Mouse (Mus musculus) liver, adult (tissue): ENCODE data around the gene Dync1li2.

Experiments
- GATA4 ChIP-seq: IDR thresholded peaks from 2 replicates; pipeline ENCODE4 v1.6.1; 2014; ENCODE audit warnings: mild to moderate bottlenecking, low read length; ENCODE audit not compliant: insufficient replicate concordance

Gene Dync1li2

GRCm38 (mm10) chr8:104376669-104377068 is 66.2 kb downstream of the Dync1li2 start:
- TF ChIP-seq GATA4 = no peak

GRCm38 (mm10) chr8:104375959-104376358 is 66.9 kb downstream of the Dync1li2 start:
- TF ChIP-seq GATA4 = no peak

GRCm38 (mm10) chr8:104374864-104375846 is 67.7 kb downstream of the Dync1li2 start:
- no peak for TF ChIP-seq GATA4

GRCm38 (mm10) chr8:104374269-104374668 is 68.6 kb downstream of the Dync1li2 start:
- TF ChIP-seq GATA4 = no peak

GRCm38 (mm10) chr8:104373779-104374178 is 69.1 kb downstream of the Dync1li2 start:
- no peak for TF ChIP-seq GATA4

- TF ChIP-seq GATA4 = no peak
Observed at GRCm38 (mm10) chr8:104371121-104371520, 71.7 kb downstream of the Dync1li2 start.

- no peak for TF ChIP-seq GATA4
Observed at GRCm38 (mm10) chr8:104370071-104370470, 72.8 kb downstream of the Dync1li2 start.

- TF ChIP-seq GATA4 = no peak
Observed at GRCm38 (mm10) chr8:104369591-104369990, 73.3 kb downstream of the Dync1li2 start.
